Mouse (Mus musculus): ENCODE measurements around the gene Aldh9a1. TPM values are rescaled to one million over a fixed set of nuclear protein-coding genes. Genes with fewer than 3 reads are reported as not detected.

Gene Aldh9a1
- polyA plus RNA-seq, 1 experiment from 2014 or later: 54.2 TPM

DNA sequence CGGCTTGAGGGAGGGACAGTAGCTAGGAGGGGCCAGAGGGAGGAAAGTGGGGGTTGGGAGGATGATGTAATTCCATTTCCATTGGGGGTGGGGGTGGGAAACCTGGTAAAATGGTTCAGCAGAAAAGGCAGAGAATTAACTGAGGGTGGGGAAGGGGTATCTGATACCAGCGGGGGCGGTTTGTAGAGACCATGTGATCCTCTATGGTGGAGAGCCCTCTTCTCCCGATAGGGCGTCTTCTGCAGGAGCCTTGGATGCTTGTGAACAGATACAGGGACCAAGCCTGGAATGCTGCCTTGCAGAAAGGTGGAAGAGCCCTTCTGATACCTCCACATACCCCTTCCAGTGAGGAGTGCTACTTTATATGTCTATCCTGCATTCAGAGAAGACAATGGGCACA is 33.4 kb downstream of the Aldh9a1 start:
- Histone ChIP-seq H3K36me3 (ENCODE audit: control insufficient read depth, insufficient read depth, low read length) (no peaks in the 10 kb centered on the region), H3K27me3 (ENCODE audit: control insufficient read depth, insufficient read depth, low read length) (no peaks in the 10 kb centered on the region), H3K4me3 (ENCODE audit: low read depth, low read length) (no peak overlapping the region), H3K27ac (ENCODE audit: low read length) (no peak overlapping the region), H3K9ac (replicated peaks; ENCODE audit: low read depth, low read length) (no peak overlapping the region), H3K4me2 (replicated peaks; ENCODE audit: low read depth, low read length) (no peak overlapping the region), H3K4me1 (ENCODE audit: control insufficient read depth, insufficient read depth, low read length) (no peaks in the 10 kb centered on the region), H3K9me3 (ENCODE audit: control insufficient read depth, low read depth, low read length) (no peaks in the 10 kb centered on the region)
- ATAC-seq (ENCODE audit: insufficient number of reproducible peaks, insufficient read depth, low FRiP score, low read depth): no peak
- 80% methylated on average over 5 of the region's 5 CpGs for WGBS

DNA sequence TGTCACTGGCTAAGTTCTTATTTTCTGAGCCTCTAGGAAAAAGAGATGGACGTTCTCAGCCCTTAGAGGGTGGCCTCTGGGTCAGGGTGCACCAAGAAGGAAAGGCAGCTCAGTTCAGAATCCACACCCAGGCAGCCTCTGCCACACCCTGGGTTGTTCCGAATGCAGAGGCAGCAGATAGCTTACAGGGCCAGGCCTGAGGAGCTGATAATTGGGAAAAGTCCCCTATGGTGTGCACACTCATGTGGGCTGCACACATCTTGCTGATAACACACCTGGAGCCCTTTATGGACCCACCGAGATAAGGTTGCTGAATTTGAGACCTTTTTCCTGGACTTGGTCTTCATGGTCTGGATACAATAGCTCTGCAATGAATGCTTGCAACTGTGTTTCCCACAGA is 34.4 kb downstream of the Aldh9a1 start:
- no peak overlapping the region for H3K27ac ChIP-seq (ENCODE audit: low read length)

DNA sequence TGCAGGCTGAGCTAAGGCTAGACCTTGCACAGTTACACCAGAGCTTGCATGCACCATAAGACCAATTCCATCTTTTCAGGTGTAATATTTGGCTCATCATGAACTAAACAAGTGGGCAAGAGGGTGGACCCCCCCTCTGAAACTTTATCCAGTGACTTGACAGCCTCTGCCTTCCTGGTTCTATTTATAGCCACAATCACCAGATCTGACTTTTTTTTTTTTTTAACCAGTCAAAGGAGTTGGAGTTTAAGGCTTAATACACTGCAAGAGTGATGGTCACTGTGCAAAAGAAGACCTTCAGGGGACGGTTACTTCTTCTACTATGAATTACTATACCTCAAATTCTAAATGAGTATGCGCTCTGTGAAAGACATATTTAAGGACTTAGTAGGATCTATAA is 35.4 kb downstream of the Aldh9a1 start:
- Histone ChIP-seq H3K4me1 (ENCODE audit: control insufficient read depth, insufficient read depth, low read length) (no peaks in the 10 kb centered on the region), H3K36me3 (ENCODE audit: control insufficient read depth, insufficient read depth, low read length) (no peaks in the 10 kb centered on the region), H3K9ac (replicated peaks; ENCODE audit: low read depth, low read length) (no peak overlapping the region), H3K4me2 (replicated peaks; ENCODE audit: low read depth, low read length) (no peak overlapping the region), H3K4me3 (ENCODE audit: low read depth, low read length) (no peak overlapping the region), H3K27ac (ENCODE audit: low read length) (no peak overlapping the region), H3K27me3 (ENCODE audit: control insufficient read depth, insufficient read depth, low read length) (no peaks in the 10 kb centered on the region), H3K9me3 (ENCODE audit: control insufficient read depth, low read depth, low read length) (no peaks in the 10 kb centered on the region)
- ATAC-seq (ENCODE audit: insufficient number of reproducible peaks, insufficient read depth, low FRiP score, low read depth): no peak
- WGBS: 89% methylated on average over 2 of the region's 2 CpGs

More for the DNA sequence above, 34.4 kb downstream of the Aldh9a1 start:
- Histone ChIP-seq H3K9me3 (ENCODE audit: control insufficient read depth, low read depth, low read length) (no peaks in the 10 kb centered on the region), H3K27me3 (ENCODE audit: control insufficient read depth, insufficient read depth, low read length) (no peaks in the 10 kb centered on the region), H3K4me2 (replicated peaks; ENCODE audit: low read depth, low read length) (no peak overlapping the region), H3K4me3 (ENCODE audit: low read depth, low read length) (no peak overlapping the region), H3K36me3 (ENCODE audit: control insufficient read depth, insufficient read depth, low read length) (no peaks in the 10 kb centered on the region), H3K4me1 (ENCODE audit: control insufficient read depth, insufficient read depth, low read length) (no peaks in the 10 kb centered on the region), H3K9ac (replicated peaks; ENCODE audit: low read depth, low read length) (no peak overlapping the region)
- ATAC-seq (ENCODE audit: insufficient number of reproducible peaks, insufficient read depth, low FRiP score, low read depth): peak; percentile 91
- WGBS: 60% methylated on average over 3 of the region's 3 CpGs

DNA sequence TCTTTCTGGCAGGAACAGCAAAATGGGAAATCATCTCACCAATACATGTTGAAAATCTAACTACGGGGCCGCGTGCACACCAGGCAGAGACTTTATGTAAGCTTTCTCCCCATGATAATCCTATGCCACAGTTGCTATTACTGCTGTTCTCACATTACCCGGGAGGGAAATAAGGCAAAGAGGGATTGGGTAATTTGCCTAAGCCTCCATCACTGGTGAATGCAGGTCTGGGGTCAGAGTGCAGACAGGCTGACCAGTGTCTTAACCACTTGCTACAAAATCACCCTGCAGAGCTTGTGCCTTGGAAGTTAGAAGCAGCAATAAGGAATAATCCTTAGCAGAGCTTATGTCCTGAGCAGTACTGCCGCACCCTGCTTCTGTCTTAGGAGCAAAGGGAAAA is 35.8 kb downstream of the Aldh9a1 start:
- H3K4me3 ChIP-seq (ENCODE audit: low read depth, low read length): no peak overlapping the region
- H3K36me3 ChIP-seq (ENCODE audit: control insufficient read depth, insufficient read depth, low read length): no peaks in the 10 kb centered on the region
- no peaks in the 10 kb centered on the region for H3K4me1 ChIP-seq (ENCODE audit: control insufficient read depth, insufficient read depth, low read length)
- 69% methylated on average over 5 of the region's 5 CpGs for WGBS
- no peak overlapping the region for H3K9ac ChIP-seq (replicated peaks; ENCODE audit: low read depth, low read length)
- H3K4me2 ChIP-seq (replicated peaks; ENCODE audit: low read depth, low read length): no peak overlapping the region
- no peaks in the 10 kb centered on the region for H3K27me3 ChIP-seq (ENCODE audit: control insufficient read depth, insufficient read depth, low read length)
- ATAC-seq (ENCODE audit: insufficient number of reproducible peaks, insufficient read depth, low FRiP score, low read depth): no peak
- no peaks in the 10 kb centered on the region for H3K9me3 ChIP-seq (ENCODE audit: control insufficient read depth, low read depth, low read length)
- no peak overlapping the region for H3K27ac ChIP-seq (ENCODE audit: low read length)

DNA sequence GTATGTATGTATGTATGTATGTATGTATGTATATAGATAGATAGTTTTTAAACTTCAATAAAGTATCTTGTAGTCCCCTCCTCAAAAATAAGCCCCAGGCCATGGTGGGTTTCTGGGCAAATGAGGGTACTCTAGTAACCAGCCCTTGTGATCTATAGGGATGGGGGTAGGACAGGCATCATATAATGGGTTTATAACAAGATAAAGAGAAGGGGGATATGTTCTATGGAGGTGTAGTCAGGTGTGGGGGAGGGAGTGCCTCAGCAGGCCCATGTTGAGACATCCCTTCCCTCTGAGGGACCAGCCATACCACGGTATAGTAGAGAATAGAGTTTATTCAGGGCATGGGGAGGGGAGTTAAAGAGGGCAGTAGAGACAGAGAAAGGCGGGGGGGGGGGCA is 36.7 kb downstream of the Aldh9a1 start:
- no peak overlapping the region for H3K9ac ChIP-seq (replicated peaks; ENCODE audit: low read depth, low read length)
- no peak for ATAC-seq (ENCODE audit: insufficient number of reproducible peaks, insufficient read depth, low FRiP score, low read depth)
- no peak overlapping the region for H3K4me3 ChIP-seq (ENCODE audit: low read depth, low read length)
- 53% methylated on average over 2 of the region's 2 CpGs for WGBS
- H3K4me1 ChIP-seq (ENCODE audit: control insufficient read depth, insufficient read depth, low read length): no peaks in the 10 kb centered on the region
- H3K36me3 ChIP-seq (ENCODE audit: control insufficient read depth, insufficient read depth, low read length): no peaks in the 10 kb centered on the region
- no peaks in the 10 kb centered on the region for H3K27me3 ChIP-seq (ENCODE audit: control insufficient read depth, insufficient read depth, low read length)
- H3K4me2 ChIP-seq (replicated peaks; ENCODE audit: low read depth, low read length): no peak overlapping the region
- no peak overlapping the region for H3K27ac ChIP-seq (ENCODE audit: low read length)
- no peaks in the 10 kb centered on the region for H3K9me3 ChIP-seq (ENCODE audit: control insufficient read depth, low read depth, low read length)

DNA sequence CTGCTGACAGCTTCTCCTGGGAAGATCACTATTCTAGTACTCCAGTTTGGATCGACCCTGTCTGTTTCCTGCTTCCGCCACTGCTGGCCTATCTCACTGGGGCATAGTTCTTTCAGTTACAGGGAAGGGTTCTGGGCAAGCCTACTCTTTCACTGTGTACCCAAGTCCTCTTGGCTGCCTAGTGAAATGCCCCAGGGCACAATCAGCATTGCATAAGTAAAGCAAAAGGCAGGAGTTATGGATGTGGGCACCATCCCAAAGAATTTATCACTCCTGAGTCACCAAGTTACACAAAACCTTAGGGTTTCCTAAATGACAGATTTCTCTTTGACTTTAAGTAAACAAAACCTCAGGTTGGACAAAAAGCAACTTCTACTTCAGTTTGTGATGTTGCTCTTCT is 37.5 kb downstream of the Aldh9a1 start:
- no peak overlapping the region for H3K9ac ChIP-seq (replicated peaks; ENCODE audit: low read depth, low read length)
- H3K4me1 ChIP-seq (ENCODE audit: control insufficient read depth, insufficient read depth, low read length): no peaks in the 10 kb centered on the region
- no peak overlapping the region for H3K27ac ChIP-seq (ENCODE audit: low read length)
- H3K36me3 ChIP-seq (ENCODE audit: control insufficient read depth, insufficient read depth, low read length): no peaks in the 10 kb centered on the region
- no peak for ATAC-seq (ENCODE audit: insufficient number of reproducible peaks, insufficient read depth, low FRiP score, low read depth)
- no peak overlapping the region for H3K4me3 ChIP-seq (ENCODE audit: low read depth, low read length)
- no peaks in the 10 kb centered on the region for H3K9me3 ChIP-seq (ENCODE audit: control insufficient read depth, low read depth, low read length)
- no peaks in the 10 kb centered on the region for H3K27me3 ChIP-seq (ENCODE audit: control insufficient read depth, insufficient read depth, low read length)
- no peak overlapping the region for H3K4me2 ChIP-seq (replicated peaks; ENCODE audit: low read depth, low read length)
- 63% methylated on average over 2 of the region's 2 CpGs for WGBS

DNA sequence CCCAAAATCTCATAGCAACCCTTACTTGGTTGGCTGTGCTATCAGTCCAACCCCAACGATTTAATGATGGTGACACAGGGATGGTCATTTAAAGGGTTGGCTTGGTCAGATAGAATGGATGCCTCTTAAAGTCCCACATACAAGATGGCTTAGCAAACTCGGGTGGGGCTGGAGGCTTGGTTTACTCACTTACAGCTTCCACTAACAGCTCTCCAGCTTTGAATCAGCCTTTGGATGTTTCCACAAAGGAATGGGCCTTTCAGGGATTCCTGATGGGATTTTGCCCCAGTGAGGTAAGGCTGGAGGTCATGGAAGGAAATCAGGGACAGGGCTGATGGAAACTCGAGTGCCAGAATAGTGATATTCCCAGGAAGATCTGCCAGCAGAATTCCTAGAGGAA is 38.0 kb downstream of the Aldh9a1 start:
- 75% methylated on average over 3 of the region's 3 CpGs for WGBS
- H3K4me2 ChIP-seq (replicated peaks; ENCODE audit: low read depth, low read length): no peak overlapping the region
- H3K9me3 ChIP-seq (ENCODE audit: control insufficient read depth, low read depth, low read length): no peaks in the 10 kb centered on the region
- ATAC-seq (ENCODE audit: insufficient number of reproducible peaks, insufficient read depth, low FRiP score, low read depth): no peak
- H3K4me3 ChIP-seq (ENCODE audit: low read depth, low read length): no peak overlapping the region
- no peak overlapping the region for H3K9ac ChIP-seq (replicated peaks; ENCODE audit: low read depth, low read length)
- H3K27ac ChIP-seq (ENCODE audit: low read length): no peak overlapping the region
- no peaks in the 10 kb centered on the region for H3K4me1 ChIP-seq (ENCODE audit: control insufficient read depth, insufficient read depth, low read length)
- no peaks in the 10 kb centered on the region for H3K36me3 ChIP-seq (ENCODE audit: control insufficient read depth, insufficient read depth, low read length)
- no peaks in the 10 kb centered on the region for H3K27me3 ChIP-seq (ENCODE audit: control insufficient read depth, insufficient read depth, low read length)

DNA sequence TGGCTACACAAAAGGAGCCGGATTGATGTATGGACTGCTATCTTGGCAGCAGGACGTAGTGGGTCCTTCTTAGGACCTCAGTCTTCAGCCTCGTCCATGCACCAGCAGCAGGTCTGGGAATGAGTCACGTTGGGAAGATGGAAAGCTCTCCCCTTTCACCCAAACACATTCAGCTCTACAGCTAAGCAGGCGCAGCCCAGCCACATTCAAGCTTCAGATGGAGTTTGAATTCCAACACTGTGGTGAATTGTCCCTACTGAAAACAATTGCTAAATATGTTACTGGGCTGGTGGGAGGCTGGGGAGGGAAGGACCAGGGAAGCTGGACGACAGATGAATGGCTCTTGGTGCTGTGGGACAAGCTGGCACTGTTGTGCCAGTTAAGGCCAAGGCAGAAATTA is 38.8 kb downstream of the Aldh9a1 start:
- ATAC-seq (ENCODE audit: insufficient number of reproducible peaks, insufficient read depth, low FRiP score, low read depth): no peak
- no peaks in the 10 kb centered on the region for H3K9me3 ChIP-seq (ENCODE audit: control insufficient read depth, low read depth, low read length)
- no peaks in the 10 kb centered on the region for H3K27me3 ChIP-seq (ENCODE audit: control insufficient read depth, insufficient read depth, low read length)
- H3K4me2 ChIP-seq (replicated peaks; ENCODE audit: low read depth, low read length): no peak overlapping the region
- no peak overlapping the region for H3K27ac ChIP-seq (ENCODE audit: low read length)
- WGBS: 75% methylated on average over 6 of the region's 6 CpGs
- no peaks in the 10 kb centered on the region for H3K36me3 ChIP-seq (ENCODE audit: control insufficient read depth, insufficient read depth, low read length)
- H3K4me1 ChIP-seq (ENCODE audit: control insufficient read depth, insufficient read depth, low read length): no peaks in the 10 kb centered on the region
- H3K9ac ChIP-seq (replicated peaks; ENCODE audit: low read depth, low read length): no peak overlapping the region
- H3K4me3 ChIP-seq (ENCODE audit: low read depth, low read length): no peak overlapping the region

DNA sequence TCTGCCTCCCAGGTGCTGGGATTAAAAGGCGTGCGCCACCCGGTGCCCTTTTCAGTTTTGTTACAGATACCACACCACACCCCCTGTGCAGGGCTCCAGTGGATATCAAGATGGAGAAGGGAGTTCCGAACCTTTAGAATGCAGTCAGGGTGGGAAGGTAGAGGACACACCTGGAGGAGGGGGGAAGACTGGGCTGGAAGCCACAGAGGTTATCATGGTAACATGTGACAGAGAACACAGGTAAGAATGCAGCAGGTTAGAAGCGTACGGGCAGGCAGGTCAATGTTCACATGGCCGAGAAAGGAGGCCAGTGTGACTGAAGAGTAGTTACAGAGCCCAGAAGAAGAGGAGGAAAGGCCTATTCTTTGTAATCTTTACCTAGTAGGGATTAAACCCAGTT is 39.8 kb downstream of the Aldh9a1 start:
- H3K27ac ChIP-seq (ENCODE audit: low read length): no peak overlapping the region
- no peak for ATAC-seq (ENCODE audit: insufficient number of reproducible peaks, insufficient read depth, low FRiP score, low read depth)
- WGBS: 90% methylated on average over 7 of the region's 7 CpGs
- no peak overlapping the region for H3K9ac ChIP-seq (replicated peaks; ENCODE audit: low read depth, low read length)
- H3K4me1 ChIP-seq (ENCODE audit: control insufficient read depth, insufficient read depth, low read length): no peaks in the 10 kb centered on the region
- H3K4me3 ChIP-seq (ENCODE audit: low read depth, low read length): no peak overlapping the region
- H3K9me3 ChIP-seq (ENCODE audit: control insufficient read depth, low read depth, low read length): no peaks in the 10 kb centered on the region
- H3K27me3 ChIP-seq (ENCODE audit: control insufficient read depth, insufficient read depth, low read length): no peaks in the 10 kb centered on the region
- H3K4me2 ChIP-seq (replicated peaks; ENCODE audit: low read depth, low read length): no peak overlapping the region
- no peaks in the 10 kb centered on the region for H3K36me3 ChIP-seq (ENCODE audit: control insufficient read depth, insufficient read depth, low read length)
